Comparison of ENCODE assay signal across 19 mouse cellular contexts in the genomic region with DNA sequence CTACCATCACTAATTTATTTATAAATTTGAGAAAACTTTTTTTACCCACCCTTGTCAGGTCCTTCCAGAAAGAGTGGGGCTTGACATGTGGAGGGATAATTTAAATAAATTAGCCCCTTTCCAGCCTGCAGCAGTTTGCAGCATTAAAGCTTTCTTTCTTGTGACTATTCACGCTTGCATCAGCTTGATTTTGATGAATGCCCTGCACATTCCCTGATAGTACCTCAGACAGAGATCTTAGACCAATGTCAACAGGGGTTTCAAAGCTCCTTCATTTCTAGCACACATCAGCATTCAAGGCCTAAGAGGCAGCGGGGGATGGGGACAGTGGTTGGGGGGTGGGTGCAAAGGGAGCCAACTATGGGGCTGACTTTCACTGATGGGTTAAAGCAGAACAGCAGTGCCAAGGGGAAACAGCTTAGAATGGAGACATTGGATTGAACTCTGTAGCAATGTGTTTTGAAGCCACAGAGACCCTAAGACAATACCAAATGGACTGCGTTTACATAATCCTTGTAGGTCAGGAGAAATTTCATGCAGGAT.
"Had no signal": no experiment of that assay in that cellular context is flagged by ENCODE, and none has a peak within 500 bp of the region (broad histone marks: within the 10 kb centered on the region; RNA-seq: fewer than 3 reads in every experiment).

No protein-coding gene starts in this region.

- H3K4me3 ChIP-seq: kidney, embryonic 15.5 days; limb, embryonic 12.5 days; limb, embryonic 15.5 days; neural tube, embryonic 12.5 days; neural tube, embryonic 15.5 days had no signal

- H3K9ac ChIP-seq: kidney, embryonic 15.5 days; limb, embryonic 12.5 days; limb, embryonic 15.5 days; liver, embryonic 14.5 days; liver, postnatal 0 days; lung, embryonic 14.5 days; neural tube, embryonic 12.5 days; neural tube, embryonic 15.5 days had no signal

- H3K27ac ChIP-seq: kidney, embryonic 15.5 days; limb, embryonic 12.5 days; limb, embryonic 15.5 days; liver, embryonic 14.5 days; macrophage; neural tube, embryonic 12.5 days; neural tube, embryonic 15.5 days had no signal

- DNase-seq: kidney, adult 8-10 months; kidney, postnatal 10 days; kidney, postnatal 36 days; left cerebral cortex, postnatal 4 days; liver, postnatal 0 days; lung, embryonic 14.5 days; right cerebral cortex, adult 18-20 months; right cerebral cortex, postnatal 14 days; right cerebral cortex, postnatal 4 days; thymus, postnatal 25 days had no signal

- ATAC-seq: liver, postnatal 0 days; lung, postnatal 0 days had no signal

- H3K27me3 ChIP-seq: kidney, embryonic 15.5 days; limb, embryonic 12.5 days; limb, embryonic 15.5 days; neural tube, embryonic 12.5 days; neural tube, embryonic 15.5 days had no signal

- H3K4me2 ChIP-seq: kidney, embryonic 15.5 days; limb, embryonic 12.5 days; limb, embryonic 15.5 days; liver, embryonic 11.5 days; lung, embryonic 14.5 days; neural tube, embryonic 12.5 days; neural tube, embryonic 15.5 days had no signal

- H3K9me3 ChIP-seq: kidney, embryonic 15.5 days; limb, embryonic 12.5 days; limb, embryonic 15.5 days; neural tube, embryonic 12.5 days; neural tube, embryonic 15.5 days had no signal

- H3K4me1 ChIP-seq: kidney, embryonic 15.5 days; limb, embryonic 12.5 days; limb, embryonic 15.5 days; neural tube, embryonic 12.5 days; neural tube, embryonic 15.5 days had no signal

- H3K36me3 ChIP-seq: kidney, embryonic 15.5 days; limb, embryonic 12.5 days; limb, embryonic 15.5 days; neural tube, embryonic 12.5 days; neural tube, embryonic 15.5 days had no signal
